17 mouse cellular contexts compared by ENCODE assay signal in the genomic region with DNA sequence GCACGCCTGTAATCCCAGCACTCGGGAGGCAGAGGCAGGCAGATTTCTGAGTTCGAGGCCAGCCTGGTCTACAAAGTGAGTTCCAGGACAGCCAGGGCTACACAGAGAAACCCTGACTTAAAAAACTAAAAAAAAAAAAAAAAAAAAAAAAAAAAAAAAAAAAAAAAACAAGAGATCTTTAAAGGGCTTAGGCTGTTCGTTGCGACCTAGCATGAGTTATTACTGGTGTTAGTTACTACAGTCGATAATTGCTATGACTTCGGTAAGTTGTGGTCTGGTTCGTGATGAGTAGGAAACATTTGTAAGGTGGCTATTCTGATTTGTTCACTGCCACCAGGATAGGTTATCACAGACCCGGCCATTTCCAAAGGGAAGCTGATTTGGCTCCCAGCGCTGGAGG. TPM values are rescaled to one million over a fixed set of nuclear protein-coding genes. Genes with fewer than 3 reads are reported as not detected.
DNase-seq lines count a peak whose midpoint lies in the region; ATAC-seq and TF ChIP-seq lines count a peak whose summit lies in the region.
"Not testable (repeated sequence)": the region's sequence is repeated elsewhere in the genome, so short reads cannot be mapped to it uniquely, and the experiment has no call there.
"Had no signal": no experiment of that assay in that cellular context is flagged by ENCODE, and none has a peak within 500 bp of the region (broad histone marks: within the 10 kb centered on the region; RNA-seq: fewer than 3 reads in every experiment).

No protein-coding gene starts in this region.

- not testable (repeated sequence) for DNase-seq in MEL (ENCODE audit: low read depth, low spot score)

- H3K4me3 ChIP-seq in MEL (ENCODE audit: control insufficient read depth in 1 of 2, insufficient read depth in 1 of 2, low read depth in 2 of 2, low read length in 2 of 2); heart, embryonic 11.5 days (ENCODE audit: low read depth, low read length); heart, embryonic 13.5 days; heart, embryonic 15.5 days; intestine, embryonic 16.5 days (ENCODE audit: low read length); small intestine, adult 2 months (ENCODE audit: low read depth, low read length): not testable (repeated sequence)

- not testable (repeated sequence) for ATAC-seq in heart, embryonic 11.5 days (replicated peaks; ENCODE audit: insufficient number of reproducible peaks, low FRiP score, low TSS enrichment); heart, embryonic 13.5 days (ENCODE audit: extremely low read depth, insufficient number of reproducible peaks, low FRiP score, low TSS enrichment); heart, embryonic 15.5 days (replicated peaks; ENCODE audit: insufficient number of reproducible peaks, insufficient read depth, low FRiP score, low read depth); intestine, embryonic 16.5 days

- TF ChIP-seq EP300 in MEL (IDR thresholded peaks at IDR 0.05; ENCODE audit: low read depth in 1 of 2, low read length in 2 of 2): not testable (repeated sequence)

- not testable (repeated sequence) for H3K9me3 ChIP-seq in MEL (replicated peaks; ENCODE audit: insufficient read depth, low read length); heart, embryonic 11.5 days (replicated peaks; ENCODE audit: control insufficient read depth, low read length); heart, embryonic 13.5 days; heart, embryonic 15.5 days (replicated peaks); intestine, embryonic 16.5 days (ENCODE audit: control insufficient read depth, low read length)

- not testable (repeated sequence) for H3K4me2 ChIP-seq in heart, embryonic 11.5 days; heart, embryonic 13.5 days; heart, embryonic 15.5 days
- peak overlapping the region; percentile 9; the same call in 1 of the 2 replicates for H3K4me2 ChIP-seq in intestine, embryonic 16.5 days (ENCODE audit: low read depth, low read length)

- not testable (repeated sequence) for H3K27me3 ChIP-seq in MEL (ENCODE audit: control insufficient read depth in 1 of 2, insufficient read depth in 2 of 2, low read length in 2 of 2); heart, embryonic 11.5 days (ENCODE audit: control insufficient read depth, insufficient read depth, low read length); heart, embryonic 13.5 days (replicated peaks); heart, embryonic 15.5 days; intestine, embryonic 16.5 days (replicated peaks; ENCODE audit: control insufficient read depth, insufficient read depth, low read length); small intestine, adult 2 months (ENCODE audit: control insufficient read depth, insufficient read depth, low read length)

- TF ChIP-seq POLR2A in MEL (IDR thresholded peaks at IDR 0.05; ENCODE audit: control insufficient read depth in 1 of 2, insufficient read depth in 1 of 2, low read depth in 1 of 2, low read length in 2 of 2, poor library complexity in 1 of 2); small intestine, adult 2 months (IDR thresholded peaks at IDR 0.05; ENCODE audit: low read depth, low read length): not testable (repeated sequence)

- H3K4me1 ChIP-seq in MEL (ENCODE audit: control insufficient read depth in 1 of 2, insufficient read depth in 2 of 2, low read length in 2 of 2): not testable (repeated sequence)
- peaks cover 19% of the 10 kb centered on the region for H3K4me1 ChIP-seq in heart, embryonic 11.5 days (ENCODE audit: control insufficient read depth, insufficient read depth, low read length)
- peaks cover 21% of the 10 kb centered on the region for H3K4me1 ChIP-seq in heart, embryonic 13.5 days
- H3K4me1 ChIP-seq in heart, embryonic 15.5 days (replicated peaks): peaks cover 21% of the 10 kb centered on the region
- H3K4me1 ChIP-seq in intestine, embryonic 16.5 days (ENCODE audit: control insufficient read depth, insufficient read depth, low read length): peaks cover 25% of the 10 kb centered on the region
- peaks cover 43% of the 10 kb centered on the region for H3K4me1 ChIP-seq in small intestine, adult 2 months (ENCODE audit: control insufficient read depth, insufficient read depth, insufficient read length, low read length)

- not testable (repeated sequence) for H3K9ac ChIP-seq in MEL (ENCODE audit: control insufficient read depth, low read depth, low read length, poor library complexity, severe bottlenecking); heart, embryonic 11.5 days (ENCODE audit: low read depth, low read length); heart, embryonic 13.5 days; heart, embryonic 15.5 days
- 0 out of 2 replicates have a peak overlapping the region, but pooled peaks have one; percentile 22 for H3K9ac ChIP-seq in intestine, embryonic 16.5 days (ENCODE audit: low read depth, low read length)

- H3K36me3 ChIP-seq in MEL (ENCODE audit: control insufficient read depth in 1 of 2, insufficient read depth in 2 of 2, low read length in 2 of 2): not testable (repeated sequence)
- peaks cover 50% of the 10 kb centered on the region for H3K36me3 ChIP-seq in heart, embryonic 11.5 days (ENCODE audit: control insufficient read depth, insufficient read depth, low read length)
- H3K36me3 ChIP-seq in heart, embryonic 13.5 days: peaks cover 94% of the 10 kb centered on the region
- H3K36me3 ChIP-seq in heart, embryonic 15.5 days: peaks cover 78% of the 10 kb centered on the region
- H3K36me3 ChIP-seq in intestine, embryonic 16.5 days (ENCODE audit: control insufficient read depth, insufficient read depth, low read length): peaks cover 38% of the 10 kb centered on the region
- peaks cover 41% of the 10 kb centered on the region for H3K36me3 ChIP-seq in small intestine, adult 2 months (ENCODE audit: control insufficient read depth, insufficient read depth, low read length)

- not testable (repeated sequence) for TF ChIP-seq RAD21 in MEL (IDR thresholded peaks at IDR 0.05; ENCODE audit: low read depth, low read length)

- H3K27ac ChIP-seq in MEL (ENCODE audit: control insufficient read depth, low read depth, low read length): not testable (repeated sequence)
- H3K27ac ChIP-seq in heart, embryonic 11.5 days (ENCODE audit: low read depth, low read length): peak overlapping the region; percentile 79; the same call in 1 of the 2 replicates
- peak overlapping the region; percentile 85 for H3K27ac ChIP-seq in heart, embryonic 13.5 days (replicated peaks)
- H3K27ac ChIP-seq in heart, embryonic 15.5 days: peak overlapping the region; percentile 83
- H3K27ac ChIP-seq in intestine, embryonic 16.5 days (ENCODE audit: low read length): peak overlapping the region; percentile 95
- H3K27ac ChIP-seq in small intestine, adult 2 months (ENCODE audit: insufficient read depth, low read depth, low read length): peak overlapping the region; percentile 99

- not testable (repeated sequence) for H3K79me2 ChIP-seq in MEL (ENCODE audit: control insufficient read depth, insufficient read depth, low read length, poor library complexity)

- TF ChIP-seq CTCF in MEL (IDR thresholded peaks at IDR 0.05 in 2 of 3, conservative IDR thresholded peaks at IDR 0.05 in 1 of 3; ENCODE audit: control insufficient read depth in 1 of 3, insufficient read depth in 1 of 3, low read depth in 2 of 3, low read length in 3 of 3, poor library complexity in 1 of 3, severe bottlenecking in 1 of 3); small intestine, adult 2 months (IDR thresholded peaks at IDR 0.05; ENCODE audit: extremely low read depth, insufficient read length, insufficient replicate concordance, low read depth, low read length): not testable (repeated sequence)

- 92% methylated on average over 10 of the region's 10 CpGs for WGBS in heart, embryonic 11.5 days (ENCODE audit: insufficient replicate concordance)
- WGBS in heart, embryonic 13.5 days: 89% methylated on average over 10 of the region's 10 CpGs
- 89% methylated on average over 10 of the region's 10 CpGs for WGBS in heart, embryonic 15.5 days
- 93% methylated on average over 10 of the region's 10 CpGs for WGBS in intestine, embryonic 16.5 days
- 68% methylated on average over 10 of the region's 10 CpGs for whole genome bisulfite sequencing in small intestine, adult 2 months

RNA-seq across cellular contexts. Expression of a gene that starts 15.4 kb away (rescaled TPM):
- total RNA-seq in MEL (2012; rRNA removed): 1.7 and 2.5 TPM in 2 replicates
- polyA plus RNA-seq in MEL (2012; ENCODE audit: insufficient read depth in 1 of 2, insufficient read length in 2 of 2, low read depth in 1 of 2, low replicate concordance in 2 of 2, missing spikeins in 1 of 2): 10 to 100 TPM in 1 of 2 experiments, not detected in 1; 23.7 TPM
- polyA plus RNA-seq in heart, embryonic 11.5 days (2014; fragmentation: Nextera tagmentation; extraction: Ambion mirVana): 12.1 and 13.4 TPM in 2 replicates
- 7.0 and 8.3 TPM in 2 replicates for polyA plus RNA-seq in heart, embryonic 13.5 days (2015; fragmentation: Nextera tagmentation; extraction: Ambion mirVana)
- 5.2 and 11.1 TPM in 2 replicates for polyA plus RNA-seq in heart, embryonic 15.5 days (2015; fragmentation: Nextera tagmentation; extraction: Ambion mirVana)
- 16.6 and 21.4 TPM in 2 replicates for polyA plus RNA-seq in intestine, embryonic 16.5 days (2015; fragmentation: Nextera tagmentation; extraction: Ambion mirVana)
- polyA plus RNA-seq in small intestine, adult 2 months (2012; rRNA removed): 39.3 and 109 TPM in 2 replicates

RNA-seq across cellular contexts. Expression of a gene that starts 41.9 kb away (rescaled TPM):
- 0.08 TPM in 1 of 2 replicates, not detected in the other for total RNA-seq in MEL (2012; rRNA removed)
- polyA plus RNA-seq in MEL (2012; ENCODE audit: insufficient read depth in 1 of 2, insufficient read length in 2 of 2, low read depth in 1 of 2, low replicate concordance in 2 of 2, missing spikeins in 1 of 2): under 1 TPM in 1 of 2 experiments, not detected in 1; 0.38 TPM
- polyA plus RNA-seq in heart, embryonic 11.5 days (2014; fragmentation: Nextera tagmentation; extraction: Ambion mirVana): 0.06 TPM in 1 of 2 replicates, not detected in the other
- not detected in 2 replicates for polyA plus RNA-seq in heart, embryonic 13.5 days (2015; fragmentation: Nextera tagmentation; extraction: Ambion mirVana)
- polyA plus RNA-seq in heart, embryonic 15.5 days (2015; fragmentation: Nextera tagmentation; extraction: Ambion mirVana): not detected in 2 replicates
- polyA plus RNA-seq in intestine, embryonic 16.5 days (2015; fragmentation: Nextera tagmentation; extraction: Ambion mirVana): 1.7 and 1.9 TPM in 2 replicates
- polyA plus RNA-seq in small intestine, adult 2 months (2012; rRNA removed): 0.46 and 0.77 TPM in 2 replicates
- total RNA-seq: adrenal gland, postnatal 10 days; common myeloid progenitor, adult 5-6 weeks; G1E had no signal
- polyA plus RNA-seq: brain, embryonic 14.5 days; C2C12; embryonic facial prominence, embryonic 11.5 days; erythroblast, embryonic 14.5 days; forebrain, embryonic 10.5 days; forebrain, embryonic 12.5 days; forebrain, embryonic 14.5 days; forebrain, embryonic 16.5 days; G1E had no signal

RNA-seq across cellular contexts. Expression of a gene that starts 47.2 kb away (rescaled TPM):
- total RNA-seq in MEL (2012; rRNA removed): 0.04 TPM in 1 of 2 replicates, not detected in the other
- polyA plus RNA-seq in MEL (2012; ENCODE audit: insufficient read depth in 1 of 2, insufficient read length in 2 of 2, low read depth in 1 of 2, low replicate concordance in 2 of 2, missing spikeins in 1 of 2): 1 to 10 TPM in 1 of 2 experiments, not detected in 1; 1.4 TPM
- 2.6 and 2.9 TPM in 2 replicates for polyA plus RNA-seq in heart, embryonic 11.5 days (2014; fragmentation: Nextera tagmentation; extraction: Ambion mirVana)
- polyA plus RNA-seq in heart, embryonic 13.5 days (2015; fragmentation: Nextera tagmentation; extraction: Ambion mirVana): 4.3 and 7.1 TPM in 2 replicates
- polyA plus RNA-seq in heart, embryonic 15.5 days (2015; fragmentation: Nextera tagmentation; extraction: Ambion mirVana): 3.6 and 8.6 TPM in 2 replicates
- polyA plus RNA-seq in intestine, embryonic 16.5 days (2015; fragmentation: Nextera tagmentation; extraction: Ambion mirVana): 259 and 260 TPM in 2 replicates
- polyA plus RNA-seq in small intestine, adult 2 months (2012; rRNA removed): 108 and 266 TPM in 2 replicates
- polyA plus RNA-seq: C2C12; erythroblast, embryonic 14.5 days; G1E had no signal

Comparison
In these comparisons a context has a peak if more than half of its experiments do, and no peak if none do; other contexts are left out.
1. RNA of a gene that starts 47.2 kb away (polyA plus RNA-seq): 108 to 266 TPM in small intestine, adult 2 months and 259 to 260 TPM in intestine, embryonic 16.5 days; 4.3 to 7.1 TPM in heart, embryonic 13.5 days, 3.6 to 8.6 TPM in heart, embryonic 15.5 days, 2.6 to 2.9 TPM in heart, embryonic 11.5 days and 1.4 TPM in MEL; every median in the first group is over 10 times any median in the second.